Mouse (Mus musculus): ENCODE measurements at regions not wholly inside any gene's neighbourhood (a gene's known extent, or its start where the extent isn't known, plus 50 kb on each side); places are given as distances from the start of the nearest gene placed in this dataset.
A peak's percentile ranks its signal among the peaks of the same experiment; 100 is the strongest.

DNA sequence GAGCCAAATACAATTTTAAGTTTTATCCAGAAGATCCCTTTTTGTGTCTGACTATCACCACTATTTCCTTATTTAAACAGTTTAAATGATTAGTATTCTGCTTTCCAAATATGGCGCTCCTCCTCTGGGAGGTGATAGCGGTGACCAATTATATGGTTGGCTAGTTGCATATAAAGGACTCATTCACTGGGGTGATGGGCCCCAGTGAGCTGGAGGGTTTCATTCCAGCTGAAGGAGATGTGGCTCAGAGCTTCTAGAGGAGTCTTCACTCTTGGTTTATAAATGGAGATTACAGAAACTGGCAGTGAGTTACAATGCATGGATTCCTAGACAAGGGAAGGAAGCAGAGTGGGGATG is 50.7 kb upstream of the Gm7361 start:
- TF ChIP-seq CTCF (IDR thresholded peaks at IDR 0.05; ENCODE audit: low read depth): no peak
- no peak overlapping the region for H3K9ac ChIP-seq
- no peak for DNase-seq
- H3K4me2 ChIP-seq (ENCODE audit: low read depth): no peak overlapping the region
- no peak overlapping the region for H3K4me3 ChIP-seq (ENCODE audit: low read depth, low read length)
- no peaks in the 10 kb centered on the region for H3K36me3 ChIP-seq (ENCODE audit: insufficient read depth)
- no peaks in the 10 kb centered on the region for H3K27me3 ChIP-seq (ENCODE audit: insufficient read depth, low read length)
- no peaks in the 10 kb centered on the region for H3K9me3 ChIP-seq (ENCODE audit: low read length)
- no peaks in the 10 kb centered on the region for H3K4me1 ChIP-seq (ENCODE audit: insufficient read depth)
- ATAC-seq: no peak
- H3K27ac ChIP-seq (ENCODE audit: low read depth, low read length): no peak overlapping the region
- WGBS: 11% methylated on average over 2 of the region's 2 CpGs

DNA sequence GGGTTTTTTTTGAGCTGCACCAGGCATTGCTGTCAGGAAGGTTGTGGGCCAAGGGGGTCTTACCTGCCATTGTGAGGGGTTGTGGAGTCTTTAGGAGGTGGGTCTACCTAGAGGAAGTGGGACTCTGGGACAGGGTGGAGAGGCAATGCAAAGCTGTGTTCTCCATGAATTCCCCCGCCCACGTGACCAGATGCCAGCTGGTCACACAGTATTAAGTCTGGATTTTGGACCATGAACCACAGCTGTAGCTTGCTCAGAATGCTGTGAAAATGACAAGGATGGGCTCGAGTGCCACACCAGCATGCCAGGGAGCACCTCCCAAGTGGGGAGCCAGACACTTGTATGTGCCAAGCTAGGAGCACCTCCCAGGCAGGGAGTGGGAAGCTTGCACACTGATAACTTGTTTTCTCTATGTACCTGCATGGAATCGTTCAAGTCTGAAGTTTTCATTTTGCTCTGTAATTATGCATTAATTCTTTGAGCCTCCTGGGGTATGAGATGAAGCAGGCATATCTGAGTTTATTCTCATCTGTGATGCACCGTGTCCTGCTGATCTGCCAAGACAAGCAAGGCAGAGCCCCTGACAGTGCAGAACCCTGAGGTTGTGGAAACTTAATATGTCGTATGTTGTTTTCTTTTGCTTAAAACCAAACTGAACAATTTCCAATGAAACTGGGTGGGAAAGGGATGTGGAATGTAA is 51.3 kb upstream of the Gm7361 start:
- Histone ChIP-seq H3K36me3 (ENCODE audit: insufficient read depth) (no peaks in the 10 kb centered on the region), H3K4me3 (ENCODE audit: low read depth, low read length) (no peak overlapping the region), H3K9ac (no peak overlapping the region), H3K27me3 (ENCODE audit: insufficient read depth, low read length) (no peaks in the 10 kb centered on the region), H3K4me2 (ENCODE audit: low read depth) (no peak overlapping the region), H3K27ac (ENCODE audit: low read depth, low read length) (no peak overlapping the region), H3K9me3 (ENCODE audit: low read length) (no peaks in the 10 kb centered on the region), H3K4me1 (ENCODE audit: insufficient read depth) (no peaks in the 10 kb centered on the region)
- ATAC-seq (no peak), DNase-seq (no peak)
- 60% methylated on average over 6 of the region's 6 CpGs for WGBS
- no peak for TF ChIP-seq CTCF (IDR thresholded peaks at IDR 0.05; ENCODE audit: low read depth)

DNA sequence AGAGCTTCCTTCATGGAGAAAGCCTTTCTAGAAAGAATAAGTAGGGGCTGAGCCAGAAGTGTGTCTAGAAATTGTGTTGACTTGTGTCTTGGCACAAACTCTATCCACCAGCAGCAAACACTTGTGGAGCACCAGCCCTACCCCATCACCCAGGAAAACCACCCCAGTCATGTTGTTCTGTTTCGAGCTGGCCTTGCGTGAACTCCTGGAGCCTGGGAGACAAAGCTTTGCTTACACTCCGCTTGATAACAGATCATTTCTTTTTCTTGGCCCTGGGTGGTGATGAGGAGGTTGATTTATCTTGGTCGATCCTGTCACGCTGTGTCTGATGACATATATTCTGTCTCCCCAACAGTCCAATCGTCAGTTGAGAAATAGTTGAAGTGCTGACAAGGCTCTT is 55.0 kb upstream of the Gm7361 start:
- H3K27ac ChIP-seq (ENCODE audit: low read depth, low read length): no peak overlapping the region
- no peak overlapping the region for H3K4me2 ChIP-seq (ENCODE audit: low read depth)
- DNase-seq: no peak
- ATAC-seq: no peak
- WGBS: 94% methylated on average over 6 of the region's 6 CpGs
- no peak overlapping the region for H3K4me3 ChIP-seq (ENCODE audit: low read depth, low read length)
- H3K9ac ChIP-seq: no peak overlapping the region
- H3K27me3 ChIP-seq (ENCODE audit: insufficient read depth, low read length): no peaks in the 10 kb centered on the region
- H3K9me3 ChIP-seq (ENCODE audit: low read length): no peaks in the 10 kb centered on the region
- H3K36me3 ChIP-seq (ENCODE audit: insufficient read depth): no peaks in the 10 kb centered on the region
- no peaks in the 10 kb centered on the region for H3K4me1 ChIP-seq (ENCODE audit: insufficient read depth)
- TF ChIP-seq CTCF (IDR thresholded peaks at IDR 0.05; ENCODE audit: low read depth): no peak

DNA sequence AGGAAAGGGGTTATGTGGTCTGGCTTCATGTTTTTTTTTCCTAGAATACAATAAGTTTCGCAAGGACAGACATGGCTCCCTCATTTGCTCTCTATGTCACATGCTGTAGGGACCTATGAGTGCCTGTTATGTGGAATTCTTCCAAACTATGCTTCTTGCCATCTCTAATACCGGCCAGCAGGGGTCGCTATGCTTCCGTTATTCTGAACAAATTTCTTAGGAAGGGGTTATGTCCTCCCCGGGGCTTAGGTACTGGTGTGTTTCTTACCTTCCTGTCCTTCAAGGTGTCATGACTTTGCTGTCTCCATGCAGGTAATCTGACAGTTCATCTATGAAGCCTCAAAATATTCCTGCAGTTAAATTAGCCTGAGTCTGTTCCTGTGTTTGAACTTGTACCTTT is 68.1 kb upstream of the Gm7361 start:
- ATAC-seq (no peak), DNase-seq (peak; percentile 37)
- H3K36me3 ChIP-seq (ENCODE audit: insufficient read depth): no peaks in the 10 kb centered on the region
- no peak overlapping the region for H3K4me3 ChIP-seq (ENCODE audit: low read depth, low read length)
- H3K9me3 ChIP-seq (ENCODE audit: low read length): no peaks in the 10 kb centered on the region
- H3K27ac ChIP-seq (ENCODE audit: low read depth, low read length): no peak overlapping the region
- no peaks in the 10 kb centered on the region; the same call in 1 of the 2 replicates for H3K27me3 ChIP-seq (ENCODE audit: insufficient read depth, low read length)
- TF ChIP-seq CTCF (IDR thresholded peaks at IDR 0.05; ENCODE audit: low read depth): peak; percentile 59
- H3K4me1 ChIP-seq (ENCODE audit: insufficient read depth): no peaks in the 10 kb centered on the region
- H3K4me2 ChIP-seq (ENCODE audit: low read depth): no peak overlapping the region
- WGBS: 14% methylated on average over 5 of the region's 5 CpGs
- H3K9ac ChIP-seq: no peak overlapping the region

DNA sequence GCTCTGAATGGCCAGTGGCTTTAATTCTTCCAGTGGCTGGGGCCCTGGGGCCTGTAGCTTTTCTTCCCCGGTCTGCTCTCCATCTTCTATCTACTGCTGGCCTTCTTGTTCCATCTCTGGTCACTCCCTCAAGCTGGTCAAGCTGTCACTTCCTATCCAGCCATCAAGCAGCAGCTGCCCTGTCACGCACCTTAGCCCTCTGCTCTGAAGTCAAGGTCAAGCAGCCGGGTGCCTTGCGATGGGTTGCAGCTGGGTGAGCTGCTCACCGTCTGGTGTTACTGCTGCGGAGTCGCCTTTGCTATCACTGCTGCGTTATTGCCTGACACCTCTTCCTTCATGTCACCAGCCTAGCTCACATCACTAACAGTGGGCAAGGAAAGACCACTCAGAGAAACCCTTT is 66.0 kb upstream of the Gm10220 start:
- WGBS: 87% methylated on average over 8 of the region's 8 CpGs
- H3K4me3 ChIP-seq (ENCODE audit: low read depth, low read length): no peak overlapping the region
- no peak overlapping the region for H3K27ac ChIP-seq (ENCODE audit: low read depth, low read length)
- DNase-seq (no peak), ATAC-seq (no peak)
- no peak overlapping the region for H3K9ac ChIP-seq
- H3K4me2 ChIP-seq (ENCODE audit: low read depth): no peak overlapping the region
- no peaks in the 10 kb centered on the region; the same call in 1 of the 2 replicates for H3K27me3 ChIP-seq (ENCODE audit: insufficient read depth, low read length)
- H3K36me3 ChIP-seq (ENCODE audit: insufficient read depth): no peaks in the 10 kb centered on the region
- TF ChIP-seq CTCF (IDR thresholded peaks at IDR 0.05; ENCODE audit: low read depth): no peak
- no peaks in the 10 kb centered on the region for H3K9me3 ChIP-seq (ENCODE audit: low read length)
- H3K4me1 ChIP-seq (ENCODE audit: insufficient read depth): no peaks in the 10 kb centered on the region

DNA sequence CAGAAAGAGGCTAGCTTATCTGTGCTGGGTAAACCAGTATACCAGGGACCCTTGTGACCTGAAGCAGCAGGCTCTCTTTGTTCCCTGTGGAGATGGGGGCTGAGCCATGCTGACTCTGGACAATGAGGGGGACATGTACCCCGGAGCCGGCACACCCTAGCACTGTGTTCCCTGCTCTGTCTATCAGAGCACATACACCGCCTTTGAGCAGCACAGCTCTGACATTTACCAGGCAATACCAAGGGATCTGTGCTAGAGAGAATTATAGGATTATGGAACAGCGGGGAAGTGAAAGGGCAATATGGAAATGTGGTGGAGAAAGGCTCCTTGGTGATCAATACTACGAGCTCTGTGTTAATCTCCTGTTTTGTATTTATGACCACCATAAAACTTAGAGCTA is 64.2 kb upstream of the Gm10220 start:
- 19% methylated on average over 5 of the region's 5 CpGs for WGBS
- ATAC-seq: no peak
- no peak overlapping the region for H3K4me2 ChIP-seq (ENCODE audit: low read depth)
- no peaks in the 10 kb centered on the region for H3K36me3 ChIP-seq (ENCODE audit: insufficient read depth)
- no peak overlapping the region for H3K4me3 ChIP-seq (ENCODE audit: low read depth, low read length)
- H3K27me3 ChIP-seq (ENCODE audit: insufficient read depth, low read length): no peaks in the 10 kb centered on the region; the same call in 1 of the 2 replicates
- TF ChIP-seq CTCF (IDR thresholded peaks at IDR 0.05; ENCODE audit: low read depth): no peak
- no peak overlapping the region for H3K27ac ChIP-seq (ENCODE audit: low read depth, low read length)
- H3K9ac ChIP-seq: no peak overlapping the region
- no peak for DNase-seq
- H3K9me3 ChIP-seq (ENCODE audit: low read length): no peaks in the 10 kb centered on the region
- no peaks in the 10 kb centered on the region for H3K4me1 ChIP-seq (ENCODE audit: insufficient read depth)

DNA sequence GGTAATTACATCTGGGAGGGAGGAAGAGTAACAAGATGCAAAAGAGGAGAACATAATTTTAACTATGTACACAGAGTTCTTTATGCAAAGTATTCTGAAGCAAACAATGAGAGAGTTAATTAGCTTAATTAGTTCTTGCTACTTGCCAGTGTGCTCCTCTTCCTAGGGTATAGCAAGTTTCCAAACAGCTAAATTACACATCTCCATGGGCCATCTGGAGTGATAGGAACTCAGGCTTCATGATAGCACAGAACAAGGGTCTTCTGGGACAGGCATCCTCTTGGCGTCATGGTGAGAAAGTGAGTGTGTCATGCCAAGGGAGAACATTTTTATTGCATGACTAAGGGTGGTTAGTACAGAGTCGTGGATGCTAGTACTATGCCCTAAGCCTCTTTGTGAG is 54.8 kb upstream of the Gm10220 start:
- WGBS: 37% methylated on average over 2 of the region's 2 CpGs
- Histone ChIP-seq H3K4me3 (ENCODE audit: low read depth, low read length) (no peak overlapping the region), H3K9ac (no peak overlapping the region), H3K27ac (ENCODE audit: low read depth, low read length) (no peak overlapping the region), H3K4me1 (ENCODE audit: insufficient read depth) (no peaks in the 10 kb centered on the region), H3K4me2 (ENCODE audit: low read depth) (no peak overlapping the region), H3K9me3 (ENCODE audit: low read length) (no peaks in the 10 kb centered on the region), H3K27me3 (ENCODE audit: insufficient read depth, low read length) (no peaks in the 10 kb centered on the region), H3K36me3 (ENCODE audit: insufficient read depth) (no peaks in the 10 kb centered on the region)
- ATAC-seq (peak; percentile 95), DNase-seq (peak; percentile 32)
- TF ChIP-seq CTCF (IDR thresholded peaks at IDR 0.05; ENCODE audit: low read depth): no peak

All from forebrain, postnatal 0 days (tissue).